Mouse (Mus musculus) left cerebral cortex, postnatal 25 days (tissue): ENCODE measurements around the gene Myl12a. TPM values are rescaled to one million over a fixed set of nuclear protein-coding genes. Genes with fewer than 3 reads are reported as not detected.
"Not testable (repeated sequence)": the region's sequence is repeated elsewhere in the genome, so short reads cannot be mapped to it uniquely, and the experiment has no call there.

Experiments
- DNase-seq, 2 experiments: peaks; one replicate each; pipeline ENCODE4 v3.0.0; 2022; ENCODE audit warnings: low spot score in 2 of 2, mixed read lengths in 1 of 2
- intact Hi-C: fragments of 180-260 bp; cut with DNase I; formaldehyde crosslinking; loops from one replicate; pipeline ENCODE4 v1.15.1; 2025
- total RNA-seq, 2 experiments: library from RNA; stranded (reverse); gene quantifications; 2 replicates each; pipeline ENCODE4 v1.2.3; 2021

The Myl12a gene
- total RNA-seq, 2 experiments from 2014 or later: 39.2 to 39.9 TPM

DNA sequence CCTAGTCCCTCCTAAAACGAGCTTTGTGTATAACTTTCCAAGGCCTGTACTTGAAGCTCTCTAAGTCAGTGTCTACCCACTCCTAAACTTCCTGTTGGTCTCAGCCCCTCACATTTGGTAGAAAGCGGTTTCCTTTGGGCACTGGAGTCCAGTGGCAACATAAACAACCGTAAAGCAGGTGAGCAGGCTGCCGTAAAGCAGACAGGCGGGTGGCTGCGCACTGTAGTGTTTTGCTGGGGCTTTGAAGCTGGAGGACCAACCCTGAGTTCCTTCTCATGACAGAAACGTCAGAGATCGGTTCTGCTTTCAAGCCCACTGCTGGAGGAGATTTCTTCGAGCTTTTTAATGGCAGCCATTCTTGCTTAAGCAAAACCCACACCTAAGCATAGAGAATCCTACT, 10.0 kb downstream of the Myl12a start:
- no peak for DNase-seq
- intact Hi-C loops: no loop called here

- DNase-seq: no peak
- intact Hi-C loops: no loop called here
Measured at GRCm38 (mm10) chr17:70991706-70992625, 10.7 kb downstream of the Myl12a start.

DNA sequence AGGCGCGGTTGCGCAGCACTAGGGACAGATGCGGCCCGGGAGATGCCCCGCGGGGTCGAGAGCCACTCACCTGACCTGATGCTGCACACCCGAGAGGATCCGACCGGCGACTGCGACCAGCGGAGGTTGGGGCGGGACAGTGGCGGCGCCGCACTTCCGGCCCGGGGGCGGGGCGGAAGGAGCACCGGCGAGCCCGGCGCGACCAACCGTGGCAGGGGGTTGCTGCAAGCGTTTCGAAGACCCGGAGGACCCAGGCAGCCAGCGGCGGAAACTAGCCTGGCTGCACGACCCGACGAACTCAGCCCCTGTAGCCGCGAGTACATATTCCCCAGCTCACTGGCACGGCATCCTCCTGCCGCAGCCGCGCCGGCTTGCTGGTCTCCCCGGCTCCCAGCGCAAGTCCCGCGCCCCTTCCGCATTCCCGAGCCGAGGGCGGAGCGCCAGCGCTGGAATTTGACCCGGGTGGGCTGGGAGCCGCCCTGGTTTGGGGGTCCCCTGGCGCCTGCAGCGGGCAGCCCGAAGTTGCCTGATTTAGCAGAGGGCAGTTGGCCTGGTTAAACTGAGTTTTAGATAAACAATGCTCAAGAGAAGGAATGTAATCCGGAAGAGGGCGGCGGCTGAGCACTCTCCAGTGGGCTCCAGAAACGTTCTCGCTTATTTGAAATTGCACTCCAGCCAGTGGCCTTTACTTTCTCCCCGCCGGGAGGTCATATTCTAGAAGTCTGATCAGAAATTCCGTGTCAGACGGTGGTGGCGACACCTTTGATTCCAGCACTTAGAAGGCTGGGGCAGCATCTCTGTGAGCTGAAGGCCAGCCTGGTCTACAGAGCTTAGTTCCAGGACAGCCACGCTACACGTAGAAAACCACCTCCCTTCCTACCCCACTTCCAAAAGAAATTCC, 12.0 kb downstream of the Myl12a start:
- peak; percentile 75 to 83 for DNase-seq
- intact Hi-C loops: no loop called here

GRCm38 (mm10) chr17:70989991-70990390, 12.7 kb downstream of the Myl12a start:
- intact Hi-C loops: no loop called here
- peak in 1 of 2 experiments; percentile 55 for DNase-seq

DNA sequence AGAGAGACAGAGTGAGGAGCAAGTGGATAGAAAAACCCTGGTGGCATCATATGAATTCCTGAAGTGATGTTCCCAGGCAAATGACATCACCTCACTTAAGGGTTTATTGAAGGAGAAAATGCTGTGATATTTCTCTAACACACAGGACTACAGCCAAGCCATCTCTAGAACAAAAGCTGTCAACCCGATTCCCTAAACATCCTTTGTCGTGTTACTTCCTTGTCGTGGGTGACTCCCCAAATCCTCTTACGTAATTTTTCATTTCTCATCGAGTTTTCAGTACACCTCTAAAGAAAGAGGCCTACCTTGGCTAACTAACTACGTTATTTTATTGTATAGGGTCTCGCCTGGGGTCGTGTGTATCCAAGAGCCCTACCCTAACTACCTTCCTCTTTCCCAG, 13.2 kb downstream of the Myl12a start:
- DNase-seq: no peak
- intact Hi-C loops: no loop called here

DNA sequence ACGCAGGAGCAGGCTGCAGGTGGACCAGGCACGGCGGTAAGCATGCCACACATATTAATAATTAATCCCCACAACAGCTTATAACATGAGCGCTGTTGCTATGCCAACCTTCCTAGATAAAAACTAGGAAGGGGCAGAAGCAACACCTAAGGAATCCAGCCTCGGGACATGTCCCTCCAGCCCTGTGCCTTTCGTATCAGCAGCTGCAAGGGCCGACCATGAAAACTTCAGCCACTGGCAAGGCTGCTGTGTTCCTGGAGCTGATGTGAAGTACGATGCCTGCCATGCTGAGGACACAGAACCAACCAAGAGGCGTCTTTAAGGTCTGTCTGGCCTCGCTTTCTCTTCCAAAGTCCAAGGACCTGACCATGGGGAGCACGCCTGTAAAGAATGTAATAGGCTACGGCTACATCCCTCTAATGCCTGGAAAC, 14.3 kb downstream of the Myl12a start:
- intact Hi-C loops: no loop called here
- DNase-seq: no peak

- intact Hi-C loops: no loop called here
- no peak for DNase-seq
Measured at GRCm38 (mm10) chr17:70986831-70987660, 15.6 kb downstream of the Myl12a start.

- no peak for DNase-seq
- intact Hi-C loops: no loop called here
Measured at GRCm38 (mm10) chr17:70986355-70986740, 16.3 kb downstream of the Myl12a start.

DNA sequence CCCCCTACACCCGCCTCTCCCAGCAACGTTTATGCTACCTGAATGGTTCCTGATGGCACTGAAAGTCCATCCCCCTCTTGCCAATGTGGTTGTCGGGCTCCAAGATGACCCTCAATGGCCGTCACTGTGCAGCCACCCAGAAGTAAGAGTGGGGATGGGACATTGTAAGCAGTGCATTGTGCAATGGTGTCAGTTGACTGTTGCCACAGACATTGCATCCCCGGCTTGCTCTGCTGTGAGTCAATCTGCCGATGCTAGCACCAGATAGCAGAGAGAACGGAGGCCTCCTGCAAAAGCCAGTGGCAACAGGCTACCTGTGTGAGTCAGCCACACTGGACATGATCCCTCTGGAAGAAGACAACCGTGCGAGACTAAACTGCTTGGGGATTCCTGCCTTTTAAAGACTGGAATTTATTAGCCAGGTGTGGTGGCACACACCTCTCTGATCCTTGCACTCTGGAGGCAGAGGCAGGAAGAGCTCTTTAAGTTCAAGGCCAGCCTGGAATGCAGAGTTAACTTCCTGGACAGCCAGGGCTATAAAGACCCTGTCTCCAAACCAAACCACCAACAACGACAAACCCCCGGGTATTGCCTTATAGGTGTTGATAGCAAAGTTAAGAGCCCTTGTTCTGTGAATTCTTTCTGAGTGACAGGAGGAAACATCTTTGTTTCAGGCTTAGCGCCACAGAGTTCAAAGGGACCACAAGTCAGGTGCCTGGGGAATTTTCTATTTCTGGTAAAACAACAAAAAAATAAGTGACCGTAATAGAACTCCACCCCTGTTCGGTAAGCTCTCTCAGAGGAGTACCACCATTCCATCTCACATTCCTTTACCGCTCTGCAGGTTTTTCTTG, 16.9 kb downstream of the Myl12a start:
- no peak for DNase-seq
- intact Hi-C loops: no loop called here

GRCm38 (mm10) chr17:70979345-70980223, 23.1 kb downstream of the Myl12a start:
- DNase-seq: no peak
- intact Hi-C loops: no loop called here

DNA sequence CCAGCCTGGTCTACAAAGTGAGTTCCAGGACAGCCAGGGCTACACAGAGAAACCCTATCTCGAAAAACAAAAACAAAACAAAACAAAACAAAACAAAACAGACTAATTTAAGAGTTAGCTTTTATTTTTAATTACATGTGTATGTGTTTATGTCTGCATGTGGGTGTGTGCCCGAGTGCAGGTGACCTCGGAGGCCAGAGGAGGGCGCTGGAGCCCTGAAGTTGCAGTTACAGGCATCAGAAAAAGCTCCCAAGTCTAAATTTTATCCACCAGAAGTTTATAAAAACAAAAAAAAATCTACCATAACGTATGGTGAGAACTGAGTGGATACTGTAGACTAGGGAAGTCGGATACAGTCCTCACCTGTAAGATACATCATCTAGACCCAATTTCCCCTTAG, 24.9 kb downstream of the Myl12a start:
- no peak for DNase-seq
- intact Hi-C loops: no loop called here

DNA sequence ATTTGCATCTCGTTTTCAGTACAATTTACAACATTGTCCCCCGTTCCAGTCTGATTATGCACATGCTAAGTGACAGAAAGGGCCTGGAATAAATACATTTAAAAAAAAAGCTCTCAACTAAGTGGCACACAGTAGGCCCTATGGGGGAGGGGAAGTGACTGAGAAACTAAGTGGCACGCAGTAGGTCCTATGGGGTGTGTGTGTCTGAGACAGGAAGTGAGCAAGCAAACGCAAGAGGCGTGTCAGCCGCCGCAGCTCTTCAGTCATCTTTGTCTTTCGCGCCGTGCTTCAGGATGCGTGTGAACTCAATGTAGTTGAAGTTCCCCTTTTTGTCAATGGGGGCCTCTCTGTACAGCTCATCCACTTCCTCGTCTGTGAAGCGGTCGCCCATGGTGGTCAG, 28.6 kb downstream of the Myl12a start:
- DNase-seq, intact Hi-C loops: not testable (repeated sequence)

GRCm38 (mm10) chr17:70973398-70973797, 29.3 kb downstream of the Myl12a start:
- intact Hi-C loops: no loop called here

GRCm38 (mm10) chr17:70971206-70971605, 31.5 kb downstream of the Myl12a start:
- no peak for DNase-seq
- intact Hi-C loops: no loop called here

More at GRCm38 (mm10) chr17:70973398-70973797, 29.3 kb downstream of the Myl12a start:
- DNase-seq: no peak

DNA sequence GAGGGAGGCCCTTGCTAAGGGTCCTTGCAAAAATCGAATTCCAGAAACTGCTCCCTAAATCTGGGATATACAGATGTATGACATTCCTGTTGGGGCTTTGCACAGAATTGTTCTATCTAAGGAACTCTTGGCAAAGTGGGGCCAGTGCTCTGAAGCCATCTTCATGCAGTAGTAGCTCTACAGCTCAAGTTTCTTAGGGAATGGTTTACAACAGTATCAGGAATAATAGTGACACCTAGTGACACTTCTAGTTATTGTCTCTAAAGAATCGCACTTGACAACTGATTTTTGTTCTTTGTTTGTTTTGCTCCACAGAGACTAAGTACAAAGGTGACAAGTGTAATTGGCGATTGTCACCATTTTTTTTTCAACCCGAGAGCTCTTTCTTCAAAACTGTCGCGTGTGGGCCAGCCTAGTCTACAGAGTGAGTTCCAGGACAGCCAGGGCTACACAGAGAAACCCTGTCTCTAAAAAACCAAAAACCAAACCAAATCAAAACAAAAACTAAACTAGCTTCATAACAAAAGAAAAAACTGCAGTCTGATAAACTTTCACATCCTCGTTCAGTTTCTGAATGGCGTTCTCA, 34.0 kb downstream of the Myl12a start:
- intact Hi-C loops: loop anchor here (5.0 kb wide), 2 partner anchors 216 to 261 kb away; no protein-coding TSS in a partner anchor
- peak in 1 of 2 experiments; percentile 30 for DNase-seq

- no peak for DNase-seq
- intact Hi-C loops: loop anchor here (2.0 to 5.0 kb wide), 3 partner anchors 121 to 260 kb away; no protein-coding TSS in a partner anchor
Measured at GRCm38 (mm10) chr17:70967646-70968045, 35.0 kb downstream of the Myl12a start.

DNA sequence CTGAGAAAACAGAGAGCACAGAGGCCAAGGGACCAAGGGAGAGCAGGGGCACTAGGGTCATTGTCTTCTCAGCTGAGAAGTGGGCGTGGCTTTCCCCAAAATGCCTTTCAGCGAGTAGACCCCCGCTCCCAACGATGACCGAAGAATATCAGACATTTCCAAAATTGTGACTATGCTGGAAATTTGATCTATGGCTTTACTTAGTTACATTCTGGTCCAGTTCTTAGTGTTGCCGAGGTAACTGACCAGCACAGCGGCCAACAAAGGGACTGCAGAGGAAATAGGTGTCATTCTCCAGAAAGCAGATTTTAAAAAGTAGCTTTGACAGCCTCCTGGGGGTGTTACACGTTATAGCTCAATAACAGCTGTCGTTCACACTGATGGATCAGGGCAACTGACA, 35.5 kb downstream of the Myl12a start:
- intact Hi-C loops: loop anchor here (2.0 to 5.0 kb wide), 3 partner anchors 120 to 260 kb away; no protein-coding TSS in a partner anchor
- DNase-seq: no peak
